Mouse (Mus musculus) ovary, postnatal 36 days (tissue): Measurements from ENCODE around the gene Dlg1.

Source experiments
- DNase-seq: peaks from one replicate; pipeline ENCODE4 v3.0.0; 2022; ENCODE audit warnings: low spot score, mixed read lengths

Gene Dlg1

GRCm38 (mm10) chr16:31905891-31906825, 242.9 kb downstream of the Dlg1 start:
- DNase-seq, result no peak

- DNase-seq, result peak; percentile 31
Observed at GRCm38 (mm10) chr16:31906896-31907295, 243.7 kb downstream of the Dlg1 start.

- no peak for DNase-seq
Observed at GRCm38 (mm10) chr16:31908959-31909358, 245.7 kb downstream of the Dlg1 start.

- DNase-seq, result no peak
Observed at GRCm38 (mm10) chr16:31910281-31910847, 247.1 kb downstream of the Dlg1 start.

- DNase-seq, result no peak
Observed at GRCm38 (mm10) chr16:31917776-31918175, 254.5 kb downstream of the Dlg1 start.

GRCm38 (mm10) chr16:31918248-31918724, 255.0 kb downstream of the Dlg1 start:
- DNase-seq, result peak; percentile 66

GRCm38 (mm10) chr16:31924368-31924767, 261.1 kb downstream of the Dlg1 start:
- DNase-seq, result no peak
